Mouse (Mus musculus): ENCODE data around the gene Gm9112. TPM values are rescaled to one million over a fixed set of nuclear protein-coding genes. Genes with fewer than 3 reads are reported as not detected.
A peak's percentile ranks its signal among the peaks of the same experiment; 100 is the strongest.
"Not testable (repeated sequence)": the region's sequence is repeated elsewhere in the genome, so short reads cannot be mapped to it uniquely, and the experiment has no call there.

Gene Gm9112
- polyA plus RNA-seq (2012; rRNA removed), result not detected in 2 replicates

DNA sequence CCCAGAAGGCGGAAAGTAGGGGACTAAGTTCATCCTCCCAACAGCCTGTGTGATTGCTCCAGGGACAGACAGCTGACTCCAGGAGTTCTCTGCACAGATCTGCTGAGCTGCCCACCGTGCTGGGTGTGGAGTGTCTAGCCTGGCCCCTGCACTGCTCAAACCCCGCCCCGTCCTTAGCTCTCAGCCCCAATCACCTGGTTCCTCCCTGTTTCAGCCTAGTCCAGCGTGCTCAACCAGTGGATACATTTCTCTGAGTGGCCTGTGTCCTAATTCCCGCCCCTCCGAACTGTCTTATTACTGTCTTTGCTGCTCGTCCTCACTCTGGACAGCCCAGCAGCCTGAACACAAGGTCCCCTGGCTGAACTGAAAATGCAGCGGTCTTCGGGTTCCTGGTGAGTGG, at the start of gene Gm9112, which contains the start of gene Dmrtc1b:
Gene Gm9112, minus strand, starts transcription at position 101 of the 400 bp plus-strand sequence.
Gene Dmrtc1b, plus strand, starts transcription at position 331 of the 400 bp plus-strand sequence.
- H3K4me1 ChIP-seq (ENCODE audit: control insufficient read depth, insufficient read depth, low read length); H3K27me3 ChIP-seq (replicated peaks; ENCODE audit: control insufficient read depth, insufficient read depth, low read length); H3K36me3 ChIP-seq (ENCODE audit: control insufficient read depth, insufficient read depth, low read length); H3K27ac ChIP-seq (ENCODE audit: insufficient read depth, low read depth, low read length); DNase-seq; H3K4me3 ChIP-seq (ENCODE audit: insufficient read depth, low read depth, low read length): not testable (repeated sequence)
- whole genome bisulfite sequencing, result 76% methylated on average over 10 of the region's 10 CpGs

DNA sequence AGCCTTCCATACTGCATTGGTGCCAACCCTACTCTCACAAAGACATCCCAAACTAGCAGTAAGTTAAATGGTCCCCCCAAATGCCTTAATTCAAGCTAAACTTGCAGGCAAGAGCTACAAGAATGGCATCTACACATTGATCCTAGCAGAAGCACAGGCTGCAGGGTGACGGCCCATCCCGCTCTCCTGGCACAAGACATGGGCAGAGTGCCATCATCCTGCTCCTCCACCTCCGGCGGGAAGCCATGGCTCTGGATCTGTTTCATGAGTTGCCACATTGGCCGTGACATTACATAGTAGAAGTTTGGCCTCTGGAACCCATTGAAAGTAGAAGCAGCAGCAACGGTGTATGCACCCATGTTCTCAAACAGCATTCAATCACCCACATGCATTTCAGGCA, 16.8 kb upstream of the Gm9112 start:
- H3K27me3 ChIP-seq (replicated peaks; ENCODE audit: control insufficient read depth, insufficient read depth, low read length); H3K4me1 ChIP-seq (ENCODE audit: control insufficient read depth, insufficient read depth, low read length); H3K4me3 ChIP-seq (ENCODE audit: insufficient read depth, low read depth, low read length); H3K36me3 ChIP-seq (ENCODE audit: control insufficient read depth, insufficient read depth, low read length); DNase-seq; H3K27ac ChIP-seq (ENCODE audit: insufficient read depth, low read depth, low read length): not testable (repeated sequence)
- WGBS, result 88% methylated on average over 6 of the region's 6 CpGs

DNA sequence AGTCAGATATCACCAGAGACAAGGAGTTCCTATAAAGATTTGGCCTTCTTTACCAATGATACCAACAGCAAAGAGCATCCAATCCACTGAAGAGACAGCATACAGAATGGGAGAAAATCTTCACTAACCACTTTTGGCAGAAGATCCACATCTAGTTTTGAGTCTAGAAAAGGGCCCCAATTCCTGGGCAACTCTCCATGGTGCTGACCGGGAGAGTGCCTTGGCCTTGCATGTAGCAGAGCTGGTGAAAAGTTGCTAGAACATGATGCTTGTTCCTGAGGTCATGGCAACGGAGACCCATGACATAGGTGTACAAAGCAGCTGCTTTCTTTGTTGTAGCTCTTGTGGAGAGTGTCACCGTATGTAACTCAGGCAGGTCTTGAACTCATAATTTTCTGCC, 6.8 kb downstream of the Gm9112 start:
- 80% methylated on average over 3 of the region's 3 CpGs for WGBS
- not testable (repeated sequence) for H3K27me3 ChIP-seq (replicated peaks; ENCODE audit: control insufficient read depth, insufficient read depth, low read length); H3K4me1 ChIP-seq (ENCODE audit: control insufficient read depth, insufficient read depth, low read length); H3K36me3 ChIP-seq (ENCODE audit: control insufficient read depth, insufficient read depth, low read length); DNase-seq; H3K4me3 ChIP-seq (ENCODE audit: insufficient read depth, low read depth, low read length); H3K27ac ChIP-seq (ENCODE audit: insufficient read depth, low read depth, low read length)

DNA sequence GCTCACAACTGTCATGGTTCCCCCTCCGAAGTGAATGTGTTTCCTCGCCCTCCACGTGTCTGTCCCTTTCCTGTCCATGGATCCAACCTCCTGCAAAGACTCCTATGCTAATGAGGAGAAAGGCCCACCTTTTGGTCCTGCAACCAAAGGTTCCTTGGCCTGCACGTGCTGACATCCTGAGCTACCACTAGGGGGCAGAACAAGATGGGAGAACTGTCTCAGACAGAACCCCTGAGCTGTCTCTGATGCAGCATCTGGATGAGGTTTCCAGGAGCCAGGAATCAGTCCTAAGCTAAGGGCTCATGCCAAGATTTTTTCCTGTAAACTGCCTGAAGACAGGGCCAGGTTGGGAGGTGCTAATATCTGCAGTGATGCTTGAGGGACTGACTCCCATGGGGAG, 18.2 kb downstream of the Gm9112 start:
- H3K4me3 ChIP-seq (ENCODE audit: insufficient read depth, low read depth, low read length); H3K4me1 ChIP-seq (ENCODE audit: control insufficient read depth, insufficient read depth, low read length); H3K27ac ChIP-seq (ENCODE audit: insufficient read depth, low read depth, low read length); H3K27me3 ChIP-seq (replicated peaks; ENCODE audit: control insufficient read depth, insufficient read depth, low read length); H3K36me3 ChIP-seq (ENCODE audit: control insufficient read depth, insufficient read depth, low read length): not testable (repeated sequence)
- peak; percentile 30; the same call in 1 of the 2 replicates for TF ChIP-seq CTCF (conservative IDR thresholded peaks at IDR 0.05; ENCODE audit: insufficient read depth, insufficient read length, low read depth, low read length)
- peak; percentile 10 for DNase-seq
- WGBS, result 18% methylated on average over 4 of the region's 4 CpGs

DNA sequence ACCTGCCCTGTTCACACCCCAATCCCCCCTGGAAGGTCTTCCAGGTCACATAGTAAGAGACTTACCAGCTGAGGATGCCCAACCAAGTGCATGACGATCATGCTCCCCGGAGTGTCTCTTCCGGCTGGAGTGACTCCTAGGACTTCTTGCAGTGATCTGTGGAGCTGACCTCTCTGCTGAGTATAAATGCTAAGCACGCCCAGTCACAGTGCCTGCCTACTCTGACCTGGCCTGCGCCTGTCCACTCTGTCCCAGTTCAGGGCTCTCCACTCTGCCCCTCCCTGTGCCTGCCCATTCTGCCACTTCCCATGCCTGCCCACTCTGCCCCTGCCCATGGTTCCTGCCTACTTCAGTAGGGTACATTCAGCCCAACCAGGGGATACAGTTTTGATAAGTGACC, 20.6 kb downstream of the Gm9112 start, which contains the start of gene Gm3880:
Gene Gm3880, minus strand, starts transcription at position 101 of the 400 bp plus-strand sequence.
- 97% methylated on average over 3 of the region's 5 CpGs for WGBS
- DNase-seq, result not testable (repeated sequence)

DNA sequence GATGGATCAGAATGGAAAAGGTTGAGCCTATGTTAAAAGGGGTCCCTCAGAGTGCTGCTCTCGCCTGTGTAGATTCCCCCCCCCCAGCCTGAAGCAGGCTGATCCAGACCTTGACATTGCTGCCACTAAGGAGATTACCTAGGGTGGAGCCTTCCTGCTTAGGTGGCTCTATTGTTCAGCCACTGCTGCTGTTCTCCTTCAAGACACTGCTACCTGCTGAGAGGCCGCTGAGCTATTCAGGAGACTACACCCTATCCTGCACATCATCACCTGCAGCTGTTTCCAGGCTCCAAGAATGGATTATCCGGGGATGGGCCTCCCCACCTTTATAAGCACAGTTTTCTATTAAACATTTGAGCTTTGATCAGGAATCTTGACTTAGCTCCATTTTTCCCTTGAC, 22.7 kb downstream of the Gm9112 start:
- H3K36me3 ChIP-seq (ENCODE audit: control insufficient read depth, insufficient read depth, low read length); H3K27ac ChIP-seq (ENCODE audit: insufficient read depth, low read depth, low read length); H3K4me1 ChIP-seq (ENCODE audit: control insufficient read depth, insufficient read depth, low read length); H3K4me3 ChIP-seq (ENCODE audit: insufficient read depth, low read depth, low read length); DNase-seq; H3K27me3 ChIP-seq (replicated peaks; ENCODE audit: control insufficient read depth, insufficient read depth, low read length): not testable (repeated sequence)
- 45% methylated on average over 3 of the region's 3 CpGs for WGBS

More for the DNA sequence above, 20.6 kb downstream of the Gm9112 start, which contains the start of gene Gm3880:
- H3K36me3 ChIP-seq (ENCODE audit: control insufficient read depth, insufficient read depth, low read length); H3K27ac ChIP-seq (ENCODE audit: insufficient read depth, low read depth, low read length); H3K4me1 ChIP-seq (ENCODE audit: control insufficient read depth, insufficient read depth, low read length); H3K4me3 ChIP-seq (ENCODE audit: insufficient read depth, low read depth, low read length); H3K27me3 ChIP-seq (replicated peaks; ENCODE audit: control insufficient read depth, insufficient read depth, low read length): not testable (repeated sequence)

DNA sequence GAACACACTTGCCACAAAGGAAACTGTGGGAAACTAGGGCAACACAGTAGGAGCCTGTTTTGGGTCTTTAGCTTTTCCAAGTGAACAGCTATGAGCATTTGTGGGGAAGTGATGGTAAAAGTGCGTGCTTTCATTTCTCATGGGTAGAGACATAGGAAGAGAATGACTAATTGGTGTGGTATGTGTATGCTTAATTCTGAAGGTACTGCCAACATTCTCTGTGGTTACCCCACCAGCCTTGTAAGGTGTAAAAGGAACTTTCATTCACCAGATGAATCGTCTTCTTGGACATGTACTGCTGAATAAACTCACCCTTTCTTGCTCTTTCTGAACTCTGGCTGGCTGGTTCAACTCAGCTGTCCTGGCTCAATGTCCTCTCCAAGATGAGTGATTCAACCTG, 40.8 kb downstream of the Gm9112 start:
- Histone ChIP-seq H3K4me1 (ENCODE audit: control insufficient read depth, insufficient read depth, low read length) (no peaks in the 10 kb centered on the region), H3K27me3 (replicated peaks; ENCODE audit: control insufficient read depth, insufficient read depth, low read length) (no peaks in the 10 kb centered on the region), H3K27ac (ENCODE audit: insufficient read depth, low read depth, low read length) (no peak overlapping the region), H3K36me3 (ENCODE audit: control insufficient read depth, insufficient read depth, low read length) (no peaks in the 10 kb centered on the region), H3K4me3 (ENCODE audit: insufficient read depth, low read depth, low read length) (no peak overlapping the region)
- TF ChIP-seq POLR2A (IDR thresholded peaks at IDR 0.05; ENCODE audit: low read depth, low read length), result no peak
- TF ChIP-seq CTCF (conservative IDR thresholded peaks at IDR 0.05; ENCODE audit: insufficient read depth, insufficient read length, low read depth, low read length), result no peak
- no peak for DNase-seq
- 82% methylated on average over 2 of the region's 2 CpGs for WGBS

DNA sequence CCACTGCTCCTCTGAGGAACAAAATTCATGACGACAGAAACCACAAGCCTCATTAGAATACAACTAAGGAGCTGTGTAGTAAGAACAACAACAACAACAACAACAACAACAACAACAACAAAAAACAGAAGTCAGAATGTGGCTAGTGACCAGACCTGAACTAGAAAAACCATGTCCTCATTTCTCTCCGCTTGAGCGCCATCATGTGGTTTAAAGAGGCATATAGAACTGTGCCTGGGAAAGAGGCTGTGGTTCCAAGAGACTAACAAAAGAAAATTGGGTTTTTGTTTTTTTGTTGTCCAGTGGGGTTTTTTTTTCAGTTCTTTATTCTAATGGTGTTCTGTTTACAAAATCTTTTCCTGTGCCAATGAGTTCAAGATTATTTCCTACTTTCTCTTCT, 46.7 kb downstream of the Gm9112 start:
- DNase-seq, result peak; percentile 36
- Histone ChIP-seq H3K27ac (ENCODE audit: insufficient read depth, low read depth, low read length) (no peak overlapping the region), H3K36me3 (ENCODE audit: control insufficient read depth, insufficient read depth, low read length) (no peaks in the 10 kb centered on the region), H3K4me3 (ENCODE audit: insufficient read depth, low read depth, low read length) (no peak overlapping the region), H3K4me1 (ENCODE audit: control insufficient read depth, insufficient read depth, low read length) (no peaks in the 10 kb centered on the region), H3K27me3 (replicated peaks; ENCODE audit: control insufficient read depth, insufficient read depth, low read length) (no peaks in the 10 kb centered on the region)
- WGBS, result 17% methylated on average over 3 of the region's 3 CpGs
- no peak for TF ChIP-seq POLR2A (IDR thresholded peaks at IDR 0.05; ENCODE audit: low read depth, low read length)
- peak; percentile 19; the same call in 1 of the 2 replicates for TF ChIP-seq CTCF (conservative IDR thresholded peaks at IDR 0.05; ENCODE audit: insufficient read depth, insufficient read length, low read depth, low read length)

Other genes with a start within 250 kb of the Gm9112 start
- gene Hdac8, start 202.3 kb downstream of the Gm9112 start, polyA plus RNA-seq (2012; rRNA removed), result 4.8 and 5.5 TPM in 2 replicates
- gene Phka1, start 63.4 kb downstream of the Gm9112 start, polyA plus RNA-seq (2012; rRNA removed), result 5.6 and 6.1 TPM in 2 replicates
- not detected in 2 replicates for gene Gm3880, start 20.7 kb downstream of the Gm9112 start, polyA plus RNA-seq (2012; rRNA removed)
- gene Dmrtc1b, start 230 bp upstream of the Gm9112 start, polyA plus RNA-seq (2012; rRNA removed), result not detected in 2 replicates
- not detected in 2 replicates for gene Dmrtc1c1, start 95.3 kb upstream of the Gm9112 start, polyA plus RNA-seq (2012; rRNA removed)
- gene Dmrtc1c2, start 147.0 kb upstream of the Gm9112 start, polyA plus RNA-seq (2012; rRNA removed), result not detected in 2 replicates
- gene 1700031F05Rik, start 160.3 kb upstream of the Gm9112 start, polyA plus RNA-seq (2012; rRNA removed), result 0.14 TPM in 1 of 2 replicates, not detected in the other
- 0.41 and 0.48 TPM in 2 replicates for gene Dmrtc1a, start 201.1 kb upstream of the Gm9112 start, polyA plus RNA-seq (2012; rRNA removed)
- gene 1700011M02Rik, start 201.3 kb upstream of the Gm9112 start, polyA plus RNA-seq (2012; rRNA removed), result not detected in 2 replicates
- 0.80 TPM in 1 of 2 replicates, not detected in the other for gene 1700018G05Rik, start 220.7 kb upstream of the Gm9112 start, polyA plus RNA-seq (2012; rRNA removed)

Data from kidney, adult 2 months (tissue).